Mouse (Mus musculus) kidney, embryonic 15.5 days (tissue): ENCODE results near the gene Ddx50. TPM values are rescaled to one million over a fixed set of nuclear protein-coding genes. Genes with fewer than 3 reads are reported as not detected.

Experiments used
- ATAC-seq: fragments of 200-750 bp; cut with Nextera tagmentation; replicated peaks from 2 replicates; pipeline ENCODE4 v1.8.0; 2017; ENCODE audit warnings: moderate TSS enrichment; ENCODE audit not compliant: low FRiP score
- H3K27ac ChIP-seq: fragments of 300-500 bp; sonication (generic); 2 replicates; pipeline ENCODE4 v1.5.1; 2015; ENCODE audit warnings: mild to moderate bottlenecking, inconsistent platforms
- H3K27me3 ChIP-seq: fragments of 300-500 bp; sonication (generic); 2 replicates; pipeline ENCODE4 v1.6.1; 2015; ENCODE audit warnings: inconsistent platforms
- H3K36me3 ChIP-seq: fragments of 300-500 bp; sonication (generic); 2 replicates; pipeline ENCODE4 v1.6.1; 2015; ENCODE audit warnings: inconsistent platforms
- H3K4me1 ChIP-seq: fragments of 300-500 bp; sonication (generic); 2 replicates; pipeline ENCODE4 v1.6.1; 2015; ENCODE audit warnings: inconsistent platforms
- H3K4me2 ChIP-seq: fragments of 300-500 bp; sonication (generic); 2 replicates; pipeline ENCODE4 v1.6.1; 2015; ENCODE audit warnings: moderate library complexity, mild to moderate bottlenecking, inconsistent platforms
- H3K4me3 ChIP-seq: fragments of 300-500 bp; sonication (generic); replicated peaks from 2 replicates; pipeline ENCODE4 v1.5.1; 2015; ENCODE audit warnings: mild to moderate bottlenecking, inconsistent platforms
- H3K9ac ChIP-seq: fragments of 300-500 bp; sonication (generic); 2 replicates; pipeline ENCODE4 v1.6.1; 2015; ENCODE audit warnings: mild to moderate bottlenecking, inconsistent platforms
- H3K9me3 ChIP-seq: fragments of 300-500 bp; sonication (generic); replicated peaks from 2 replicates; pipeline ENCODE4 v1.6.1; 2016; ENCODE audit warnings: inconsistent platforms
- WGBS: fragments of 180-500 bp; shearing (Covaris S2); methylation state at CpG from one replicate; pipeline ENCODE4 v1.1.7; 2015; ENCODE audit warnings: mixed read lengths; 5-methylcytosine and 5-hydroxymethylcytosine counted together
- polyA plus RNA-seq: library from polyadenylated mRNA; unstranded; fragments of >200 nt; fragmentation: Nextera tagmentation; extraction: Ambion mirVana; gene quantifications from 2 replicates; pipeline ENCODE4 v1.2.1, GENCODE M21; 2015

Ddx50 gene
- polyA plus RNA-seq = 122 and 126 TPM in 2 replicates

DNA sequence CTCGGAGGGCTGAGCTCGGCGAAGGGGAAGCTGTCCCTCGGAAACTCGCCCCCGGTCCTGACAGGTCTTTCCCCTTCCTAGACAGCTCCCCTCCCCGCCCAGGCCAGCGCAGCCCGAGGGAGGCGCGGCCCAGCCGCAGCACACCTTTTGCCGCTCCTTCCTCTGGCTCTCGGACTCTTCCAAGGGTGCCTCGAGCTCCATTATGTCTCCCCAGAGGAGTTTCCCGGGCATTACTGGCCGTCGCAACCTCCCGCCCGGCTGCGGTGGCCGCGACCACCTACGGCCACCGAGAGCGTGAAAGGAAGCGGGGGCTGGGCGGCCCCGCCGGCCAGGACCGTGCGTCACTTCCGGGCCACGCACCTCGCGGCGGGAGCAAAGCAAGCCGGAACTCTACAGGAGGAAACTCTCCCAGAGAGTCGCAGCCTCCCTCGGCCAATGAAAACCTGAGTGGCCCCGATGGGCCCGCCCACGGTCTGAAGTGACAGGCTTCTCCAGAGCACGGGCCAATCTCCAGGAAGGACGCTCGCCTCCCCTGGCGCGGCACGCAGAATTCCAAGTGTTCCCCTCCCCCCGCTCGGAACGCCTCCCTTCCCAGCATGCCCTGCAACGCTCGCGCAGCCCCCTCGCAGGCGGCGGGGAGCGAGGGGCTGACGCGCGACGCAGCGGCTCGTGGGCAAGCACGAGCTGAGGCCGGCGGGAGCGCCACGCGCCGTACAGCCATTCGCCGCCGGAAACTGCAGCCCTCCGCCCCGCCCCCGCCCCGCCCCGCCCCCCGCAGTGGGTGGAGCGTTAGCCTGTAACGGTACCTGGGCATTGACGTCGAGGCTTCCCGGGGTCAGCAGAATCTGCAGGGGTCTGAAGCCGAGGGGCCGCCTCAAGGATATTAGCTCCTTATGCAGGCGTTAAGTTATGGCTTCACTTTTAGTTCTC is at the start of gene Ddx50:
Gene Ddx50 (minus strand): TSS at position 338 of the 930 bp plus-strand sequence.
- H3K27ac ChIP-seq = peak within 1 kb of the TSS; percentile 96
- peak within 1 kb of the TSS; percentile 66 for H3K4me2 ChIP-seq
- H3K27me3 ChIP-seq = no peaks in the 10 kb centered on the region
- H3K4me3 ChIP-seq = peak within 1 kb of the TSS; percentile 82
- ATAC-seq = peak; percentile 100
- H3K4me1 ChIP-seq = peaks cover 9% of the 10 kb centered on the region
- under 1% methylated on average over 83 of the region's 89 CpGs for WGBS
- H3K9ac ChIP-seq = peak within 1 kb of the TSS; percentile 84
- peaks cover 14% of the 10 kb centered on the region for H3K36me3 ChIP-seq
- no peaks in the 10 kb centered on the region for H3K9me3 ChIP-seq

DNA sequence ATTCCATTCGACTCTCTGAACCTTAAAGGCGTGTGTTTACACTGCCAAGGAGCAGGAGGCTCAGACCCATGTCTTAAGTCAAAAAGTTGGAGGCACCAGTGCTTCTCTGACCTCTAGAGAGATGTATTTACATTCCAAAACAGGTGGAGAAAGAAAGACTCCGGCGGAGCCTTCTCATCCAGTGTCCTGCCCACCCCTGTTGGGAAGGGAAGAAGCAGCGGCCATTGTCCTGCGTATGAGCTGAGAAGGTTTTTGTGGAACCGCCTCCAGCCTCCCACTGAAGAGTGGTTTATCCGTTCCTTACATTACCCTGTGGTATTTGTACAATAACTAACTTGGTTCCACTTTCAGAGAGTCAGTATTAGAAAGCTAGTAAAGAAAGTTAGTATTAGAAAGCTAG is 41.8 kb upstream of the Ddx50 start:
- WGBS = 61% methylated on average over 8 of the region's 8 CpGs
- Histone ChIP-seq H3K9ac (no peak overlapping the region), H3K27me3 (no peaks in the 10 kb centered on the region), H3K4me3 (no peak overlapping the region), H3K4me1 (no peaks in the 10 kb centered on the region), H3K9me3 (no peaks in the 10 kb centered on the region), H3K36me3 (no peaks in the 10 kb centered on the region), H3K4me2 (no peak overlapping the region), H3K27ac (no peak overlapping the region)
- ATAC-seq = no peak

DNA sequence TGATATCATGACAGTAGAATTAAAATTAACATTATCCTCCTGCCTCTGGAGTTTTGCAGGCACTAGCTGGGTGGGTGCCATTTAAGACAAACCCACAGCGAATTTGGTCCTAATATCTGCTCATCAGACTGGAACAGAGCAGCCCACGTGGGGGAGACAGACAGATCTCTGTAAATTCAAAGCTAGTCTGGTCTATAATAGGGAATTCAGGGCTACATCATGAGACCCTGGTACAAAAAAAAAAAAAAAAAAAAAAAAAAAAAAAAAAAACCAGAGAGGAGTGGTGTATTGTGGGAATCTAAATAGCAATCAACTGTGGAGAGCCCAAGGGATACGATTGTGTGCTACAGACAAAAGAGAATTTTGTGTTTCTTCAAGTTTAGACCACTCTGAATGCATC is 41.2 kb upstream of the Ddx50 start:
- 65% methylated on average over 3 of the region's 3 CpGs for WGBS
- no peaks in the 10 kb centered on the region for H3K9me3 ChIP-seq
- H3K4me1 ChIP-seq = no peaks in the 10 kb centered on the region
- H3K27ac ChIP-seq = no peak overlapping the region
- no peak overlapping the region for H3K4me2 ChIP-seq
- ATAC-seq = no peak
- no peak overlapping the region for H3K4me3 ChIP-seq
- no peaks in the 10 kb centered on the region for H3K36me3 ChIP-seq
- no peaks in the 10 kb centered on the region for H3K27me3 ChIP-seq
- no peak overlapping the region for H3K9ac ChIP-seq

DNA sequence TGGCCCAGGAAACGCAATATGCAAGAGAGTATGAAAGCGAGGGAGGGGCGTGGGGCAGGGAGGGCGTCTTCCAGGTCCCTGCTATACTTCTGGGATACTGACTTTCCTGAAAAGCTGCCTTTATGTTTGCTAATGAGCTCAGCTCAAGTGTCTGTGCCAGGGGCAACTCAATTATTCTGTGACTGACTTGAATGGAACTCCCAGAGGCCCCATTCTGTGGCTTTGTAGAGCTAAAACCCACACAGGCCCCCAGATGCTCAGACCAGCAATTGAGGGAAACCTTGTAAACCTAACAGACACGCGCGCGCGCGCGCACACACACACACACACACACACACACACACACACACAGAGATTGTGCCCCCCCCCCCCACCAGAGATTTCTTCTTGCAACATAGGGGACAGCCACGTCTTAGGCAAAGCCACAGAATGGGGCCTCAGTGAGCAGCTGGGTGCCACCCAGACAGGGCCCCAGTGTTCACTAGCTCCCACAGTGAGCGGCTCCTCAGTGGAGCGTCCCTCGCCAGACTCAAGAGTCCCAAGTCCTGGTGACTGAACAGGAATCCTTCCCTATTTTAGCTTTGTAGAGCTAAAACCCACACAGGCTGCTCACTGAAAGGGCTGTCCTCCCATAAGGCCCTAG is 36.1 kb upstream of the Ddx50 start:
- Histone ChIP-seq H3K4me2 (no peak overlapping the region), H3K4me3 (no peak overlapping the region), H3K27ac (no peak overlapping the region), H3K9me3 (no peaks in the 10 kb centered on the region), H3K27me3 (no peaks in the 10 kb centered on the region), H3K9ac (no peak overlapping the region), H3K4me1 (0 out of 2 replicates have a peak, but pooled peaks cover 2% of the 10 kb centered on the region), H3K36me3 (no peaks in the 10 kb centered on the region)
- ATAC-seq = no peak
- 88% methylated on average over 15 of the region's 15 CpGs for WGBS

DNA sequence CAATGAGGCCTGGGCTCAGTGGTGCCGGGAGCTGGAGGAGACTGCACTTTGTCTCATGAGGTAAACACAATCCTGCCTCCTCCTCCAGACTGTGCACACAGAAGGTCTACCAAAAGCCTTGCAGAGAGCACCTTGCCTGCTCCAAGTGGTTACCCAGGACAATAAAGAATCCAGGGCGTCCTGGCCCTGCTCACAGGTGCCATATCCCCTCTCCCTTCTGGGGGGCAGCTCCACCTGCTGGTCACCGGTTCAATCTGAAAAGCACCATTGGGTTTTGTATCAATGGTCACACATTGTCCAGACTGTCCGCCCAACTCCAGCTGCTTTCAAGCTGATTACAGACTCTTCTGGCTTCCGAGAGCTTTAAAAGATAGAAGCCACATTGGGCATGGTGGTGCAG is 32.0 kb upstream of the Ddx50 start:
- Histone ChIP-seq H3K9me3 (0 out of 2 replicates have a peak, but pooled peaks cover 6% of the 10 kb centered on the region), H3K4me2 (no peak overlapping the region), H3K4me3 (no peak overlapping the region), H3K36me3 (no peaks in the 10 kb centered on the region), H3K27me3 (no peaks in the 10 kb centered on the region), H3K9ac (no peak overlapping the region), H3K27ac (no peak overlapping the region), H3K4me1 (0 out of 2 replicates have a peak, but pooled peaks cover 2% of the 10 kb centered on the region)
- 51% methylated on average over 5 of the region's 5 CpGs for WGBS
- ATAC-seq = no peak

DNA sequence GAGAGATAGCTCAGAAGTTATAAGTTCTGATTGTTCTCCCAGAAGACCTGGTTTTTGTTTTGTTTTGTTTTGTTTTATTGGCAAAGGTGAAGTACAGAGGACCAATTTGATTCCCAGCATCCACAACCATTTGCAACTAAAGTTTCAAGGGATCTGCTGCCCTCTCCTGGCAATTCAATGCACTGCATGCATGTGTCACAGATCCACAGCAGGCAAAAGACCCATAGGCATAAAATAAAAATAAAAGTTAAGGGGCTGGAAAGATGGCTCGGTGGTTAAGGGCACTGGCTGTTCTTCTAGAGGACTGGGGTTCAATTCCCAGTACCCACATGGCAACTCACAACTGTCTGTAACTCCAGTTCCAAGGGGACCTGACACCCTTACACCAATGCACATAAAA is 28.8 kb upstream of the Ddx50 start:
- Histone ChIP-seq H3K9ac (no peak overlapping the region), H3K27me3 (no peaks in the 10 kb centered on the region), H3K4me3 (no peak overlapping the region), H3K27ac (no peak overlapping the region), H3K9me3 (0 out of 2 replicates have a peak, but pooled peaks cover 6% of the 10 kb centered on the region), H3K36me3 (no peaks in the 10 kb centered on the region), H3K4me2 (no peak overlapping the region), H3K4me1 (no peaks in the 10 kb centered on the region)
- no peak for ATAC-seq
- 62% methylated on average over 1 of the region's 1 CpGs for WGBS

DNA sequence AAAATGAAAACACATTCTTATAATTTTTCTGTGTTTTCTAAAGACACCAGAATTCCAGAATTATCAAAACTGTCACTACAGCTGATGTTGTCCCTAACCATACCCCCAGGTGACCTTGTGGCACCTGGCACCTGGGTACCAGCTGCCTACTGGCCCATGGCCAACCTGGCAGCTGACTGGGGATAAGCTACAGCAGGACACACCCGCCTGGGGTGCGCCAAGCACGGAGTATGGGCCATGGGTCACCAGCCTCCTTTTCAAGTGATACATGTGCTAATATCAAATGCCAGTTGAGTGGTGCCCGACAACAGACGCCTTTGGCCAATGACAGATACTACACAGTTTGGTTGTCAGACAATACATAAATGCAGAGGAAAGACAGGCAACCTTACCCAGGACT is 26.3 kb upstream of the Ddx50 start:
- Histone ChIP-seq H3K4me2 (no peak overlapping the region), H3K27me3 (no peaks in the 10 kb centered on the region), H3K27ac (no peak overlapping the region), H3K36me3 (no peaks in the 10 kb centered on the region), H3K4me1 (no peaks in the 10 kb centered on the region), H3K9ac (no peak overlapping the region), H3K9me3 (0 out of 2 replicates have a peak, but pooled peaks cover 6% of the 10 kb centered on the region), H3K4me3 (no peak overlapping the region)
- 88% methylated on average over 5 of the region's 5 CpGs for WGBS
- ATAC-seq = no peak

DNA sequence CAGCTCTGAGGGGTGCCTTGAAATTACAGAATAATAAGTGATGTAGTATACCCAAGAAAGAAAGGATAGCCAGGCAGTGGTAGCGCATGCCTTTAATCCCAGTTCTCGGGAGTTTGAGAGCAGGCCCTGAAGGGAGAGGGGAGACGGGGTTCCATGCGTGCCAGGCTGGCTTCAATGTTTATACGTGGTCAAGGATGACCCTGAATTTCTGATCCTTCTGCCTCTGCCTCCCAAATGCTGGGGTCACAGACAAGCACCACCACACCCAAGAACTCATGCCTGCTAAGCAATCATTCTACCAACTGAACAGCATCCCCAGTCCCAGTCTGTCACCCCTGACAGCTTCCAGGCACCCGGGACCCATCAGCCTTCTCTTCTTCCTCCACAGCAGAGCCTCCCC is 25.2 kb upstream of the Ddx50 start:
- H3K4me3 ChIP-seq = no peak overlapping the region
- no peaks in the 10 kb centered on the region for H3K36me3 ChIP-seq
- H3K27me3 ChIP-seq = no peaks in the 10 kb centered on the region
- H3K4me2 ChIP-seq = no peak overlapping the region
- 0 out of 2 replicates have a peak, but pooled peaks cover 6% of the 10 kb centered on the region for H3K9me3 ChIP-seq
- H3K9ac ChIP-seq = no peak overlapping the region
- WGBS = 91% methylated on average over 6 of the region's 6 CpGs
- no peak for ATAC-seq
- no peak overlapping the region for H3K27ac ChIP-seq
- no peaks in the 10 kb centered on the region for H3K4me1 ChIP-seq

DNA sequence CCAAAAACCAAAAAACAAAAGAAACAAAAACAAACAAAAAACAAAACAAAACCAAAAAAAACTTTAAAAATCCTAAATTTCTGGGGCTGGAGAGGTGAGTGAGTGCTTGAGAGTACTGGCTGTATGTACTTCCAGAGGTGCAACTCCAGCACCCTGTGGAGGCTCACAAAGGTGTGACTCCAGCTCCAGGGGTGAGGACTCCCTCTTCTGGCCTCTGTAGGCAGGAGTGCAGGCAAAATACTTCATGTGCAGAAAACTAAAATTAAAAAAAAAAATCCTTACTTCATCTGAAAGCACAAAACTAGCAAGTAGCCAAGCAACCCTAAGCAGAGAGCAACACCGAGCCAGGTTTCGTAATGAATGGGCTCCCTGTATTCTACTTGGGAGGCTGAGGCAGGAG is 21.3 kb upstream of the Ddx50 start:
- Histone ChIP-seq H3K36me3 (no peaks in the 10 kb centered on the region), H3K4me3 (no peak overlapping the region), H3K9me3 (no peaks in the 10 kb centered on the region), H3K27ac (no peak overlapping the region), H3K4me1 (no peaks in the 10 kb centered on the region), H3K9ac (no peak overlapping the region), H3K4me2 (no peak overlapping the region), H3K27me3 (no peaks in the 10 kb centered on the region)
- 97% methylated on average over 2 of the region's 2 CpGs for WGBS
- no peak for ATAC-seq

DNA sequence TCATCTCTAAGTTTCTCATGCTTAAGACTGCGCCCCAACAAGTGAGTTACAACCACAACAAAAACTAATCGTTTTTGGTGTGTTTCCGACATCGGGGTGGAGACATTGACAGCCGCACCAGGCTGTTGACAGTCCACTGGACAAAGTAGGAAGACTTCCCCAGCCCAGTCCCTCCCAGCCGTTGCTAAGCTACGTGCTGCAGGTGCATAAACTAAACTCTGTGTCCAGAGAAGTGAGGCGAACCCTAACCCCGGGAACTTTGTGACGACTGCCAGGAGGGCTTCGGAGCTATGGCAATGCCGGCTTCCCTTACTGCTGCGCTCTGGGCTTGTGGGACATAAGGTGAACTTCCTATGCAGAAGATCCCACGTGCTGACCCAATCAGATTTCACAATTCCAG is 18.2 kb upstream of the Ddx50 start:
- no peak overlapping the region for H3K27ac ChIP-seq
- H3K27me3 ChIP-seq = no peaks in the 10 kb centered on the region
- no peaks in the 10 kb centered on the region for H3K4me1 ChIP-seq
- no peak overlapping the region for H3K9ac ChIP-seq
- H3K36me3 ChIP-seq = no peaks in the 10 kb centered on the region
- no peak overlapping the region for H3K4me2 ChIP-seq
- no peak overlapping the region for H3K4me3 ChIP-seq
- 70% methylated on average over 14 of the region's 14 CpGs for whole genome bisulfite sequencing
- ATAC-seq = peak; percentile 54; the same call in 1 of the 2 replicates
- no peaks in the 10 kb centered on the region for H3K9me3 ChIP-seq

DNA sequence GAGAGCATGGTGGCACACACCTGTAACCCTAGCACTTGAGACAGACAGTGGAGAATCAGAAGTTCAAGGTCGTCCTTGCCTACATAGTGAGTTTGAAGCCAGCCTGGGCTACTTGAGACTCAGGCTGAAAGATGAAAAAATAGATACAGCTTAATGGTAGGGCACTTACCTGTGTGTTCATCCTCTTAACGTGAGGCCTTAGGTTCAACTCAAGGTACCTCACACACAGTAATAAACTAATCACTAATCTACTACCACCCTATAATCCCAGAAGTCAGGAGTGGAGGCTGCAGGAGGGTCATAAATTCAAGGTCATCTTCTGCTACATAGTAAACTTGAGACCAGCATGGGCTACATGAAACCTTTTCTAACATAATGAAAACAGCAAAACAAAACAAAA is 17.4 kb upstream of the Ddx50 start:
- Histone ChIP-seq H3K9ac (no peak overlapping the region), H3K4me2 (no peak overlapping the region), H3K36me3 (no peaks in the 10 kb centered on the region), H3K27me3 (no peaks in the 10 kb centered on the region), H3K4me1 (no peaks in the 10 kb centered on the region), H3K27ac (no peak overlapping the region), H3K4me3 (no peak overlapping the region), H3K9me3 (no peaks in the 10 kb centered on the region)
- ATAC-seq = no peak
- WGBS = 70% methylated on average over 2 of the region's 2 CpGs

DNA sequence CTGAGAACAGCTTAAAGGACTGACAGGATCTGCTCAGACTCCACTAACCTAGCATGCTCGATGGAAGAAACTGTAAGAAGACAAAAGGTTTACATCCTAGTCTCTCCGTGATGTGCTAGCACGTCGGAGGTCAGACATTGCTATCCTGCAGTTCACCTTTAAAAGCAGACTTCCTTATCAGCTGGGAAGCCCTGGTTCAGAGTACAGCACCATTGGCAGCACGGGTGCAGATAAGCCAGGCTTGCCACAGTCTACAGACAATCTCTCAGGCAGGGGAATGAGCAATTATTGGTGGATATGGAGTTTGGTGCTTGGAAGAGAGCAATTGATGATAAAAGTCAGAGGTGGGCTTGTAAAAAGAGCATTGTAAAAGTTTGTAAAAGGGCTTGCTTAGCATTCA is 17.0 kb upstream of the Ddx50 start:
- Histone ChIP-seq H3K9me3 (no peaks in the 10 kb centered on the region), H3K9ac (no peak overlapping the region), H3K36me3 (no peaks in the 10 kb centered on the region), H3K4me3 (no peak overlapping the region), H3K27me3 (no peaks in the 10 kb centered on the region), H3K4me2 (no peak overlapping the region), H3K4me1 (no peaks in the 10 kb centered on the region), H3K27ac (no peak overlapping the region)
- no peak for ATAC-seq
- 78% methylated on average over 5 of the region's 5 CpGs for WGBS
